Mouse (Mus musculus): ENCODE measurements around the gene Pmepa1.
A peak's percentile ranks its signal among the peaks of the same experiment; 100 is the strongest.

GRCm38 (mm10) chr2:173276409-173276808, at the start of gene Pmepa1:
- TF ChIP-seq CTCF (IDR thresholded peaks at IDR 0.05; ENCODE audit: insufficient read depth, low read depth, low read length) (no peak), POLR2A (IDR thresholded peaks at IDR 0.05; ENCODE audit: insufficient read depth, low read depth, low read length) (peak; percentile 62)

Data from olfactory bulb, adult 2 months (tissue).